ENCODE assay signal across 8 mouse cellular contexts in genomic region chr19:5874969-5875480, GRCm38 (mm10). TPM values are rescaled to one million over a fixed set of nuclear protein-coding genes. Genes with fewer than 3 reads are reported as not detected.
A peak's percentile ranks its signal among the peaks of the same experiment; 100 is the strongest.
DNase-seq lines count a peak whose midpoint lies in the region; ATAC-seq lines count a peak whose summit lies in the region.

Gene Frmd8 (minus strand): TSS chr19:5875274.

- H3K36me3 ChIP-seq in hindbrain, embryonic 14.5 days (replicated peaks; ENCODE audit: control insufficient read depth, insufficient read depth) = 0 out of 2 replicates have a peak, but pooled peaks cover 5% of the 10 kb centered on the region

- no peaks in the 10 kb centered on the region for H3K9me3 ChIP-seq in hindbrain, embryonic 14.5 days (ENCODE audit: control insufficient read depth, low read length)

- peaks cover 25% of the 10 kb centered on the region; the same call in 1 of the 2 replicates for H3K4me1 ChIP-seq in hindbrain, embryonic 14.5 days (replicated peaks; ENCODE audit: control insufficient read depth, insufficient read depth, low read length)

- peak within 1 kb of the TSS; percentile 83 for H3K9ac ChIP-seq in hindbrain, embryonic 14.5 days

- peak; percentile 98 for DNase-seq in R1 (ENCODE audit: low read depth, low spot score)
- DNase-seq in cerebellum, postnatal 25 days = peak; percentile 91 to 95
- DNase-seq in frontal cortex, postnatal 25 days (ENCODE audit: low spot score in 2 of 2) = peak; percentile 87
- peak; percentile 94 for DNase-seq in hindbrain, embryonic 14.5 days (ENCODE audit: low spot score)
- DNase-seq in layer of hippocampus, postnatal 36 days = peak; percentile 89 to 91
- DNase-seq in lung, postnatal 36 days = peak; percentile 98
- peak; percentile 97 for DNase-seq in retina, postnatal 1 day
- peak; percentile 87 to 91 for DNase-seq in urinary bladder, adult 18-20 months (ENCODE audit: low spot score in 2 of 2)

- ATAC-seq in hindbrain, embryonic 14.5 days (ENCODE audit: low FRiP score) = peak; percentile 90

- peak within 1 kb of the TSS; percentile 80 for H3K27ac ChIP-seq in hindbrain, embryonic 14.5 days

- peak within 1 kb of the TSS; percentile 76 for H3K4me3 ChIP-seq in hindbrain, embryonic 14.5 days (replicated peaks; ENCODE audit: low read length)

- under 1% methylated on average over 35 of the region's 37 CpGs for WGBS in hindbrain, embryonic 14.5 days

- no peaks in the 10 kb centered on the region for H3K27me3 ChIP-seq in hindbrain, embryonic 14.5 days (ENCODE audit: control insufficient read depth, insufficient read depth, low read length)

- H3K4me2 ChIP-seq in hindbrain, embryonic 14.5 days (replicated peaks) = peak within 1 kb of the TSS; percentile 83

RNA-seq across cellular contexts. Expression of gene Frmd8, which starts in this region (rescaled TPM):
- 11.3 and 13.1 TPM in 2 replicates for polyA plus RNA-seq in hindbrain, embryonic 14.5 days (2014; fragmentation: Nextera tagmentation; extraction: Ambion mirVana)
- total RNA-seq in layer of hippocampus, postnatal 36 days (2021) = 10 to 100 TPM; 13.5 to 14.2 TPM

Comparison
In these comparisons a context has a peak if more than half of its experiments do, and no peak if none do; other contexts are left out.
1. Peak in every context shown above with its lines: DNase-seq, ATAC-seq, H3K4me3 ChIP-seq and H3K27ac ChIP-seq.